Mouse (Mus musculus) limb, embryonic 12.5 days (tissue): ENCODE measurements around the gene Sgk1. TPM values are rescaled to one million over a fixed set of nuclear protein-coding genes. Genes with fewer than 3 reads are reported as not detected.

ENCODE experiments used
- ATAC-seq: fragments of 200-750 bp; cut with Nextera tagmentation; 2 replicates; pipeline ENCODE4 v1.8.0; 2017; ENCODE audit warnings: low read depth, moderate TSS enrichment; ENCODE audit not compliant: insufficient number of reproducible peaks, insufficient read depth, low FRiP score, low TSS enrichment
- H3K27ac ChIP-seq: fragments of 300-500 bp; sonication (generic); 2 replicates; pipeline ENCODE4 v1.5.1; 2016; ENCODE audit warnings: mild to moderate bottlenecking, moderate library complexity
- H3K27me3 ChIP-seq: fragments of 300-500 bp; sonication (generic); 2 replicates; pipeline ENCODE4 v1.6.1; 2016; ENCODE audit warnings: mild to moderate bottlenecking, moderate library complexity
- H3K36me3 ChIP-seq: fragments of 300-500 bp; sonication (generic); 2 replicates; pipeline ENCODE4 v1.6.1; 2016; ENCODE audit warnings: mild to moderate bottlenecking, moderate library complexity
- H3K4me1 ChIP-seq: fragments of 300-500 bp; sonication (generic); replicated peaks from 2 replicates; pipeline ENCODE4 v1.6.1; 2016
- H3K4me2 ChIP-seq: fragments of 300-500 bp; sonication (generic); 2 replicates; pipeline ENCODE4 v1.6.1; 2016; ENCODE audit warnings: mild to moderate bottlenecking, moderate library complexity
- H3K4me3 ChIP-seq: fragments of 300-500 bp; sonication (generic); replicated peaks from 2 replicates; pipeline ENCODE4 v1.5.1; 2016; ENCODE audit warnings: mild to moderate bottlenecking
- H3K9ac ChIP-seq: fragments of 300-500 bp; sonication (generic); replicated peaks from 2 replicates; pipeline ENCODE4 v1.6.1; 2016; ENCODE audit warnings: mild to moderate bottlenecking, moderate library complexity
- H3K9me3 ChIP-seq: fragments of 300-500 bp; sonication (generic); 2 replicates; pipeline ENCODE4 v1.6.1; 2016; ENCODE audit warnings: mild to moderate bottlenecking, moderate library complexity
- WGBS: fragments of 180-500 bp; shearing (Covaris S2); methylation state at CpG from one replicate; pipeline ENCODE4 v1.1.7; 2016; 5-methylcytosine and 5-hydroxymethylcytosine counted together
- polyA plus RNA-seq: library from polyadenylated mRNA; unstranded; fragments of >200 nt; fragmentation: Nextera tagmentation; extraction: Ambion mirVana; gene quantifications from 2 replicates; pipeline ENCODE4 v1.2.1, GENCODE M21; 2016

The Sgk1 gene
- polyA plus RNA-seq, 1 experiment from 2014 or later = 44.2 TPM

GRCm38 (mm10) chr10:21974801-21975200 is 92.8 kb downstream of the Sgk1 start:
- Histone ChIP-seq H3K4me3 (no peak overlapping the region), H3K36me3 (no peaks in the 10 kb centered on the region), H3K4me2 (no peak overlapping the region), H3K9me3 (no peaks in the 10 kb centered on the region), H3K27ac (no peak overlapping the region), H3K27me3 (no peaks in the 10 kb centered on the region), H3K4me1 (peaks cover 10% of the 10 kb centered on the region), H3K9ac (no peak overlapping the region)
- 84% methylated on average over 3 of the region's 3 CpGs for WGBS
- ATAC-seq = no peak

GRCm38 (mm10) chr10:21975384-21975783 is 93.4 kb downstream of the Sgk1 start:
- no peaks in the 10 kb centered on the region for H3K27me3 ChIP-seq
- H3K4me2 ChIP-seq = no peak overlapping the region
- no peak overlapping the region for H3K4me3 ChIP-seq
- no peak for ATAC-seq
- H3K9ac ChIP-seq = no peak overlapping the region
- H3K27ac ChIP-seq = no peak overlapping the region
- peaks cover 7% of the 10 kb centered on the region for H3K4me1 ChIP-seq
- 81% methylated on average over 6 of the region's 6 CpGs for WGBS
- no peaks in the 10 kb centered on the region for H3K36me3 ChIP-seq
- H3K9me3 ChIP-seq = no peaks in the 10 kb centered on the region

- Histone ChIP-seq H3K4me3 (no peak overlapping the region), H3K9ac (no peak overlapping the region), H3K36me3 (no peaks in the 10 kb centered on the region), H3K27ac (no peak overlapping the region), H3K4me1 (no peaks in the 10 kb centered on the region), H3K9me3 (no peaks in the 10 kb centered on the region), H3K4me2 (no peak overlapping the region), H3K27me3 (no peaks in the 10 kb centered on the region)
- WGBS = 90% methylated on average over 5 of the region's 5 CpGs
- no peak for ATAC-seq
These were observed 94.3 kb downstream of the Sgk1 start for GRCm38 (mm10) chr10:21976253-21976652.

- no peaks in the 10 kb centered on the region for H3K27me3 ChIP-seq
- H3K9ac ChIP-seq = no peak overlapping the region
- H3K4me3 ChIP-seq = no peak overlapping the region
- ATAC-seq = no peak
- H3K4me1 ChIP-seq = no peaks in the 10 kb centered on the region
- H3K36me3 ChIP-seq = no peaks in the 10 kb centered on the region
- H3K9me3 ChIP-seq = no peaks in the 10 kb centered on the region
- 86% methylated on average over 9 of the region's 9 CpGs for WGBS
- no peak overlapping the region for H3K4me2 ChIP-seq
- no peak overlapping the region for H3K27ac ChIP-seq
These were observed 96.4 kb downstream of the Sgk1 start for GRCm38 (mm10) chr10:21978421-21978820.

- 89% methylated on average over 5 of the region's 5 CpGs for WGBS
- no peaks in the 10 kb centered on the region for H3K36me3 ChIP-seq
- no peaks in the 10 kb centered on the region for H3K4me1 ChIP-seq
- ATAC-seq = no peak
- no peak overlapping the region for H3K27ac ChIP-seq
- no peak overlapping the region for H3K9ac ChIP-seq
- H3K27me3 ChIP-seq = no peaks in the 10 kb centered on the region
- H3K4me3 ChIP-seq = no peak overlapping the region
- no peaks in the 10 kb centered on the region for H3K9me3 ChIP-seq
- H3K4me2 ChIP-seq = no peak overlapping the region
These were observed 97.4 kb downstream of the Sgk1 start for GRCm38 (mm10) chr10:21979286-21979965.

- Histone ChIP-seq H3K4me2 (no peak overlapping the region), H3K9ac (no peak overlapping the region), H3K4me1 (no peaks in the 10 kb centered on the region), H3K9me3 (no peaks in the 10 kb centered on the region), H3K4me3 (no peak overlapping the region), H3K27me3 (no peaks in the 10 kb centered on the region), H3K27ac (no peak overlapping the region), H3K36me3 (no peaks in the 10 kb centered on the region)
- WGBS = 83% methylated on average over 6 of the region's 6 CpGs
- ATAC-seq = no peak
These were observed 98.9 kb downstream of the Sgk1 start for GRCm38 (mm10) chr10:21980780-21981435.

GRCm38 (mm10) chr10:21982303-21982702 is 100.3 kb downstream of the Sgk1 start:
- Histone ChIP-seq H3K27me3 (no peaks in the 10 kb centered on the region), H3K27ac (no peak overlapping the region), H3K9me3 (no peaks in the 10 kb centered on the region), H3K36me3 (no peaks in the 10 kb centered on the region), H3K4me2 (no peak overlapping the region), H3K4me3 (no peak overlapping the region), H3K9ac (no peak overlapping the region), H3K4me1 (no peaks in the 10 kb centered on the region)
- 79% methylated on average over 2 of the region's 2 CpGs for WGBS
- no peak for ATAC-seq

- Histone ChIP-seq H3K36me3 (no peaks in the 10 kb centered on the region), H3K27ac (no peak overlapping the region), H3K9ac (no peak overlapping the region), H3K9me3 (no peaks in the 10 kb centered on the region), H3K4me2 (no peak overlapping the region), H3K4me3 (no peak overlapping the region), H3K4me1 (peaks cover 17% of the 10 kb centered on the region), H3K27me3 (peaks cover 17% of the 10 kb centered on the region)
- WGBS = 71% methylated on average over 5 of the region's 5 CpGs
- ATAC-seq = no peak
These were observed 106.5 kb downstream of the Sgk1 start for GRCm38 (mm10) chr10:21988489-21988888.

- H3K9ac ChIP-seq = no peak overlapping the region
- H3K4me2 ChIP-seq = peak overlapping the region; percentile 82
- no peak overlapping the region for H3K27ac ChIP-seq
- ATAC-seq = no peak
- peaks cover 20% of the 10 kb centered on the region for H3K4me1 ChIP-seq
- WGBS = 24% methylated on average over 17 of the region's 17 CpGs
- peaks cover under 1% of the 10 kb centered on the region for H3K36me3 ChIP-seq
- H3K27me3 ChIP-seq = peaks cover 17% of the 10 kb centered on the region
- peak overlapping the region; percentile 23 for H3K4me3 ChIP-seq
- no peaks in the 10 kb centered on the region for H3K9me3 ChIP-seq
These were observed 109.4 kb downstream of the Sgk1 start for GRCm38 (mm10) chr10:21991351-21991840.

- no peak overlapping the region for H3K27ac ChIP-seq
- H3K9ac ChIP-seq = no peak overlapping the region
- H3K9me3 ChIP-seq = no peaks in the 10 kb centered on the region
- peak overlapping the region; percentile 82 for H3K4me2 ChIP-seq
- H3K4me3 ChIP-seq = peak overlapping the region; percentile 69
- H3K27me3 ChIP-seq = peaks cover 17% of the 10 kb centered on the region
- WGBS = 14% methylated on average over 17 of the region's 17 CpGs
- peaks cover 9% of the 10 kb centered on the region for H3K36me3 ChIP-seq
- ATAC-seq = no peak
- H3K4me1 ChIP-seq = peaks cover 28% of the 10 kb centered on the region
These were observed 110.2 kb downstream of the Sgk1 start for GRCm38 (mm10) chr10:21991986-21992833.
